Mouse (Mus musculus) ovary, postnatal 36 days (tissue): ENCODE results near the gene Gm21981.

ENCODE experiments used
- DNase-seq: peaks from one replicate; pipeline ENCODE4 v3.0.0; 2022; ENCODE audit warnings: low spot score, mixed read lengths

The Gm21981 gene

DNA sequence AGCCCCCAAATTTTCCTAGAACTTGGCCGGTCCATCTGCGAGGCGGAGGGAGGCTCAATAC, at the start of gene Gm21981:
Gm21981 (minus strand) TSS at position 14 of the 61 bp plus-strand sequence.
- no peak for DNase-seq

DNA sequence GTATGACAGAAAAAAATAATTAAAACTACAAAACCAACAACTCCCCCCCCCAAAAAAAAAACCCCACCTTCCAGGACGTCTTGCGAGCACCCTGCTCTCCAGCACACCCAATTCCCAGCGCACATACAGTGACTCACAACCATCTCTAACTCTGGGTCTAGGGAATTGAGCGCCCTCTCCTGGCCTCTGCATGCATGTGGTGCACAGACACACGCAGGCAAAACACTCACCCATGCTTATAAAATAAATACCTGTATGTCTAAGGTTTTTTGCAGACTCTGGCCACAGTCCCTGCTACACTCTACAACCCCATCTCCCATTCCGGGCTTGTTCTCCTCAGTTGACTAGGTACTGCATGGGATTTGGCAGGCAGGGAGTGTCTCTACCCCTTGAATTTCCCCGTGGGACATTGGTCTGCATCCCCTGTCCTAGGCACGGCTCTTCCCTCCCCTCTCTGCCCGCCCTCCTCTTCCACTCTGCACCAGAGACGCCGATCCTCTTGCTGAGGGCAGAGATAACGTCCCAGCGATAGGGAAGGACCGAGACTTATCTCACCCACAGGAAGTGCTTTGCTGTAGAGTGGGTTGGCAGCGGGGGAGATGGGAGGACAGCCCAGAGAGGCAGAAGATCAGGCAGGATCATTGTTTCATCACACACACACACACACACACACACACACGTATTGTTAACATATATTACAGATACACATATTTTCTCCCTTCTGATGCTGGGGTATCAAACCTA, 48.9 kb upstream of the Gm21981 start:
- DNase-seq: no peak

DNA sequence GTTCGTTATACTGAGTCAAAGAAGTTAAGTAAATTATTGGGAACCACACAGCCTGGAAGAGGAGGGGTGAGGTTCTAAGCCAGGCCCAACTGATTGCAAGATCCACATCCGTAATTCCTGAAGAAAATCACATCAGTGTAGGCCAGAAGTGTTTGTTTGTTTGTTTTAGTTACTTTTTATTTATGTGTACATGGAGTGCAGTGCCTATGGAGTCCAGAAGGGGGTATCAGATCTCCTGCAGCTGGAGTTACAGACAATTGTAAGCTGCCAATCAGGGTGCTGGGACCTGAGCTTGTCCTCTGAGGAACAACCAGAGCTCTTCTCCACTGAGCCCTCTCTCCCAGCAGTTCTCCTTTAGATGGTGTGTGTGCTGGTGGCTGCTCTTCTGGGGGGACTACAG, 45.9 kb upstream of the Gm21981 start:
- no peak for DNase-seq

DNA sequence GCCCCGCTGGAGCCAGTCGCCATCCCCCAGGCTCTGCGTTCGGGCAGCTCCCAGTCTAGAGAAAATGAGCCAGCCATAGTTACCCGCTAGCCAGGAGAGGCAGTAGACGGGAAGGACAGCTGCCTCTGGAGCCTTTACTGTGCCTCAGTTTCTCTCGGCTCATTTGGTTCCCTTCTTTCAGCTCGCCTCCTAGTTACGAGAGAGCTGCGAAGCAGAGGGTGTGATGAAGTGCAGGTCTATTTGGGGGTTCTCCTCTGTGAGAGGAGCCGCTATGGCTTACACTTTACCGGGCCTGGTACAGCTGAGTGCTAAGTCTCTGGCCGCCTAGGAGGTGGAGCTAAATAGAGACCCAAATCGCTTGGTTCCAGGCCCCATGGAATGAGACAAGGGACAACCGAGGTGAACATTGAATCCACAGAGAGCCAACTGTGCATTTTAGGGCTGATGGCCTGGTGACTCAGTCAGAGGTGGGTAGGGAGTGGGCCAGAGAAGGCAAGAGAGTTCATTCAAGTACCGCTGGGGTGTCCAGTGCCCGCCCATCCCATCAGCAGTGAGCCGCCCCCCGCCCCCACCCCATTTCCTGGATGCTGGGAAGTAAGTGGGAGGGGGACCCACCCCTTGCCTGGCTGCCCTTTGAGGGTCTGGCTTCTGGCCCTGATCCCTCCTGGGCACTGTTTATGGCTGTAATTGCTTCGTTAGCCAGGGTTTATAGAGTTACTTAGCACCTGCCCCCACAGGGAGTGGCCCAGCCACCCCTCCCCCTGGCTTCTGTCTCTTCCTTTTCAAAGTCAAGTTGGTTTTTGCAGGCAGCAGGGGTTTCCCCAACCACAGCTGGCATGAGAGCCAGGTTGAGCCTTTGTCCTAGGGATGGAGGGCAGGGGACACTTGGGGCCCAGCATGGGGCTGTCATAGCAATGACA, 44.9 kb upstream of the Gm21981 start:
- no peak for DNase-seq

GRCm38 (mm10) chr17:47738066-47738878, 44.0 kb upstream of the Gm21981 start:
- peak; percentile 67 for DNase-seq

- DNase-seq: peak; percentile 89
Observed at GRCm38 (mm10) chr17:47737271-47738065, 43.2 kb upstream of the Gm21981 start.

DNA sequence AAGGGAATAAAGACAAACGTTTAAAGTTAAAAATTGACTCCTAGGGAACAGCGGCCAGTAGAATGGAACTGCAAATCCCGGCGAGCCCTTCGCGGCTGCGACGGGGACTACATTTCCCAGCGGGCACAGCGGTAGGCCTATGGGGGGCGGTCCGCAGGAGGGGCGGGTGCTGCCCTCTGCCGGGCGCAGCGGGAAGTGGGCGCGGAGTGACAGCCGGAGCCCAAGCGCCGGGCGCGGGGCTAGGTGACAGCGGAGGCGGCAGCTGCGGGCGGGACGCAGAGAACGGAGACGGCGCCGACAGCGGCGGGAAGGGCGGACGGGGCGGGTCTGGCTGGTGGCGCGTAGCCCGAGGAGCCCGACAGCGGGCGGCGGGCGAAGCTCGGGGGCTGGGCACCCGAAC, 42.6 kb upstream of the Gm21981 start, which contains the start of gene Tfeb:
Tfeb (plus strand) TSS at position 175 of the 400 bp plus-strand sequence.
- DNase-seq: peak; percentile 97

DNA sequence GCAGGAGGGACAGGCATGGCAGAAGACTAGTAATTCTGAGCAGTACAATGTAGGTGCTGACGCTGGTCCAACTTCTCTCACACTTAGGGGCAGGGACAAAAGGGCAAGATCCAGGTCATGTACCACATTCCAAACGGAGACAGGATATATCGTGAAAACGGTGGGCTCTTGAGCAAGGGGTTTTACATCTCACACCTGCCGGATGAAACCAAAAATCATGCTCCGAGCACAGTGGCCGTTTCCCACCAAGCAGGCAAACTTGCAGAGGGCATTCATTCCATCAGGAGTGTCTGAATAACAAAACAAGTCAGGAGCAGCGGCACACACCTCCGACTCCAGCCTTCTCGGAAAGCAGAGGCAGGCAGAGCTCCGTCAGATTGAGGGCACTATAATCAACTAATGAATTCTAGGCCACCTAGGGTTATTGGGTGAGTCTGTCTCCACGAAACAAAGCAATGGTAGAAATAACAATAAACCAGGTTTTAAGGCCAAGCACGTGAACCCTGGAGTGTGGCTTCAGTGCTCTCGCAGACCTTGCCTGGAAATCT, 41.4 kb upstream of the Gm21981 start:
- no peak for DNase-seq

GRCm38 (mm10) chr17:47730633-47731575, 36.6 kb upstream of the Gm21981 start:
- no peak for DNase-seq

DNA sequence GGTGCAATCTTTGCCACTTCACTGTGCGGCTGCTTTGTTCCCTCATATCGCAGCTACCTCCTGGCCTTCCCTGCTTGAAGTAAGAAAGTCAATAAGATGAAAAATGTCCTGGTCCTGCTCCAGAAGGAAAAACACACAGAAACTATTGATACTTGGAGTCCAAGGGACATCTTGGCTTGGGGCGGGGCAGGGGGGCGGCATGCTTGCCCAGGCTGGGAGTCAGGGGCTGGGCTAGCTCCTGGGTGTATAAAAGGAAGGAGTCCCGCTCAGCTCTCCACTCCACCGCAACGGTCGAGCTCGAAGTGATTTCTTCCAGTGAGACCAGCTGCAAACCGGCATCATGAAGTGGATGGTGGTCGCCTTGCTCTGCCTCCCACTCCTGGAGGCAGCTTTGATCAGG, 32.3 kb upstream of the Gm21981 start, which contains the start of gene Pgc:
Pgc (plus strand) TSS at position 277 of the 400 bp plus-strand sequence.
- no peak for DNase-seq

GRCm38 (mm10) chr17:47721183-47721582, 26.9 kb upstream of the Gm21981 start:
- no peak for DNase-seq

GRCm38 (mm10) chr17:47715037-47715436, 20.8 kb upstream of the Gm21981 start:
- no peak for DNase-seq

GRCm38 (mm10) chr17:47712889-47713571, 18.8 kb upstream of the Gm21981 start:
- DNase-seq: no peak

GRCm38 (mm10) chr17:47711883-47712282, 17.6 kb upstream of the Gm21981 start:
- no peak for DNase-seq

DNA sequence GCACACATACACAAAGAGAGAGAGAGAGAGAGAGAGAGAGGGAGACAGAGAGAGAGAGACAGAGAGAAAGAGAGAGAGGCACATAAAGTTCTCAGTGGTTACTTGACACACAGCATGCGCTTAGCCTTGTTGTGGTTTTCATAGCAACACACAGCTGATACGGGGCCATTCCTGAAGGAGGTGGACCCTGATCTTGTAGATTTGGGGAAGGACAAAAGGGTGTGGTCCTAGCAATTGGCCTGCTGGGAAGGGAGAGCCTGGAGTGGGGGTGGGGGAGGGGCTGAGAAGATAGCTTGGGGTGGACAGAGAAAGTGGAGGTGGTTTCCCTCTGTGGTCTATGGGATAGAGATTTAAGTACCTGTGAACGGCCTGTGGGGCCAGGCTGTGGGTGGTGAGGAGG, 15.8 kb upstream of the Gm21981 start:
- no peak for DNase-seq

- DNase-seq: no peak
Observed at GRCm38 (mm10) chr17:47708972-47709371, 14.7 kb upstream of the Gm21981 start.

DNA sequence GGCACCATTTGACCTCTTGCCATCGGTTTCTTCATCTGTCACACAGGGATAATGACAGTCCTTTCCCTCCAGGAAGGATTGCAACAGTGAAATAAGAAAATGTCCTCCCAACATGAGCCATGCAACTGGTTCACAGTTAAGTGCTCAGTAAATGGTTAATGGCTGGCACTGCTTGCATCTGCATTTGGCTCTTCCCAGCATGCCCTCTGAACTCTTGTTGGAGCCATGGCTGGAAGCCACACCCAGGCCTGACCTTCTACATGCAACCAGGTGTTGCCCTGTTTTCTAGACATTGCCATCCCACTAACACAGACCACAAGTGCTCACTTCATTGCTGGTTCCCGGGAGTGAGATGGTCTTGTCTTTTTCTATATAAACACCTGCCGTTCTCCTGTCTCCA, 13.7 kb upstream of the Gm21981 start:
- no peak for DNase-seq

DNA sequence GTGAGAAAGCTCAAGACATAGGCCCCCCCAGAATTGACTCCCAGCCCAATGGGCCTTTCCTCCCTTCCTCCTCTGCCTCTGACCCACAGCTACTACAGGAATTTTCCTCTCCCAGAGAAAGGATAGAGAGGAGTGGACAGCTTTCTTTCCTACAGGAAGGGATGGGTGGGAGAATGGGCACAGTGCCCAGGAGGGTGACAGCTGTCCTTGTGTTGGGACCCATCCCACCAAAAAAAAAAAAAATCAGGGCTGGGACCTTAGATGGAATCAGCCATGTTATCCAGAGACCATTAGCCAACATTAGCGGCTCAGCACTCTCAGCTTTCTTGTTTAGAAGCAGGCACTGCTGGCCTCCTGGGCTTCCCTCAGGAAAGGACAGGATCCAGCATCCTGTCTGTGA, 11.9 kb upstream of the Gm21981 start:
- no peak for DNase-seq

GRCm38 (mm10) chr17:47704692-47705091, 10.4 kb upstream of the Gm21981 start:
- no peak for DNase-seq

GRCm38 (mm10) chr17:47703556-47703955, 9.3 kb upstream of the Gm21981 start:
- DNase-seq: no peak
